Mouse (Mus musculus) cortical plate, adult 2 months (tissue): ENCODE data around the gene Samd8.

Experiments
- CTCF ChIP-seq: fragments of 200-500 bp; IDR thresholded peaks from 2 replicates; pipeline ENCODE4 v1.5.1; 2011; ENCODE audit warnings: mild to moderate bottlenecking, control low read depth, low read length; ENCODE audit not compliant: insufficient read depth; ENCODE audit errors: extremely low read depth
- POLR2A ChIP-seq: fragments of 200-500 bp; IDR thresholded peaks from 2 replicates; pipeline ENCODE4 v1.6.1; 2011; ENCODE audit warnings: mild to moderate bottlenecking, low read length, control low read depth; ENCODE audit not compliant: insufficient read depth; ENCODE audit errors: extremely low read depth

DNA sequence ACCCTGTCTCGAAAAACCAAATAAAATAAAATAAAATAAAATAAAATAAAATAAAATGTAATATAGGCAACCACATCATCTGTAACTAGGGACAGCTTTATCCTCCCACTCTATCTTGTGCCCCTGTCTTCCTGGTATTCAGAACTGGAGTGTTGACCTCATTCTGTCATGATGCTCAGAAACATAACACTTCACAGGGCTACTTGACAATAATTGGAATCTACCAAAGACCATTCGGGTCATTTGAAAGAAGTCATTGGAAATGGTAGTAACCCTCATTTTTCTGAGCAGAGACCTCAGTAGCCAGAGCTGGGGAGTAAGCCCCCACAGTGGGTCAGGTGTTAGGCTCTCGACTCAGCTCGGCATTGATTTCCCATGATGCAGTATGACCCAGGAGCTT is 64.3 kb downstream of the Samd8 start:
- TF ChIP-seq CTCF = no peak
- TF ChIP-seq POLR2A = no peak
